Mouse (Mus musculus) c-Kit-positive CD71-positive TER-119-negative erythroid progenitor cells, embryonic 14.5 days (primary cell): ENCODE measurements around the gene Olfr910.

Source experiments
- DNase-seq: peaks from one replicate; pipeline ENCODE4 v3.0.0-alpha.2; 2013; ENCODE audit warnings: low read depth

The Olfr910 gene

DNA sequence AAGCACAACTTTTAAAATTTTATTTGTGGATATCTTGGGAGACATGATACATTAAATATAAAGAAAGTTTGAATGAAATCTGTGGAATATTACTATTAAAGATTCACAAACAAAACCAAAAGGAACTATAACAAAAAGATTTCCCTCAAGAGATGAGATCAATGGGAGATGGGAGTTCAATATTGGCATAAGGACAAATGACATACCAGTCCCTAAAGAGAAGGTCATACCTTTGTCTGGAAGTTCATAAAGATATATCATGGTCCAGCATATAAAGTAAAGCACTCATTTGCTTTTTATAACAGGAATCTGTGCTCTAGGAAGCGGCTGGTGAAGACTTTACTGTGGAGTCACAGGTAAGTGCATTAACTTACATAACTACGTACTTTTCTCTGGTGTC is at the start of gene Olfr910:
Olfr910 (plus strand) TSS at position 301 of the 400 bp plus-strand sequence.
- DNase-seq = no peak

DNA sequence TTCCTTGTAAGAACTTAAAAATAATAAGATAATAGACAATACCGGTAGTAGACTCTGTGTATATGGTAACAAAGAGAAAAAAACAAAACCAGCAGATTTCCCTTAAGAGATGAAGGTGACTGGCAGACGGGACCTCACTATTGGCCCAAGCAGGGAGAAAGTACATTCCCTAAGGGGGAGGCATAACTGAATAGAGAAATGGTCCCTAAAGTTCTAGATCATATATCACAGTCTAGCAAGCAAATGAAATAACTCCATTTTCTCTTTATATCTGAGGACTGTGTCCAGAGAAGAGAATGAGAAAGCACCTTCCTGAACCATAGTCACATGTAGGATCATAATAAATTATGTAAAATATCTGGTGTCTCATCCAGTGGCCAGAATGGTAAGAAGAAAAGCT is 42.1 kb upstream of the Olfr910 start, which contains the start of gene Olfr907:
Olfr907 (plus strand) TSS at position 301 of the 400 bp plus-strand sequence.
- DNase-seq = no peak

- DNase-seq = no peak
Measured at GRCm38 (mm10) chr9:38512353-38512752, 25.3 kb upstream of the Olfr910 start.

DNA sequence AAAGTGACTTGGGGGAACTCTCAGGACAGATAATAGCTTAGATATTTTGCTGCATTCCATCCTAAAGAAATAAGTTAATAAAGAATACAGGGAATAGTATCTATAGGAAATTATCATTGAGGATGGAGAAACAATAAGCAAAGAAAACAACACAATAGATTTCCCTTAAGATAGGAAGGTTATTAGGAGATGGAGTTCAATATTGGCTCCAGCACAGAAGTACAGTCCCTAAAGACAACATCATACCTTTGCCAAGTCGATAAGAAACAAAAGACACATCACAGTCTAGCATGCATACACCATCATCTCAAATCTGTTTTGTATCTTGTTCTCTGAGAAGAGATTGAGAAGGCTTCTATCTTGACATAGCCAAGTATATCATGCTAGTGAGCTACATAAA is 16.4 kb upstream of the Olfr910 start, which contains the start of gene Olfr911-ps1:
Olfr911-ps1 (plus strand) TSS at position 301 of the 400 bp plus-strand sequence.
- DNase-seq = no peak

DNA sequence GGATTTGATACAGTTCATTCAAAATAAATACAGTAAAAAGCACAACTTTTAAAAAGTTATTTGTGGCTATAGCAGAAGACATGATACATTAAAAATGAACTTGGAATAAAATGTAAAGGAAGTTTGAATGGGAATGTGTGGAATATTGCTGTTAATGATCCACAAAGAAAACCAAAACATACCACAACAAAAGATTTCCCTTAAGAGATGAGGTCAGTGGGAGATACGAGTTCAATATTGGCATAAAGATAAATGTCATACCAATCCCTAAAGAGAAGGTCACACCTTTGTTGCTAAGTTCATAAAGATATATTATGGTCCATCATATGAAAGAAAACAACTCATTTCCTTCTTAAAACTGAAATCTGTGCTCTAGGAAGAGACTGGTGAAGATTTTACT is 42.2 kb downstream of the Olfr910 start, which contains the start of gene Olfr912:
Olfr912 (plus strand) TSS at position 301 of the 400 bp plus-strand sequence.
- no peak for DNase-seq
